Mouse (Mus musculus) liver, embryonic 12.5 days (tissue): Measurements from ENCODE around the gene 4930518I15Rik. TPM values are rescaled to one million over a fixed set of nuclear protein-coding genes. Genes with fewer than 3 reads are reported as not detected.
"Not testable (repeated sequence)": the region's sequence is repeated elsewhere in the genome, so short reads cannot be mapped to it uniquely, and the experiment has no call there.

Experiments
- ATAC-seq: fragments of 200-750 bp; cut with Nextera tagmentation; 2 replicates; pipeline ENCODE4 v1.8.0; 2017; ENCODE audit warnings: moderate number of reproducible peaks, mild to moderate bottlenecking, moderate library complexity
- H3K27ac ChIP-seq: fragments of 300-500 bp; sonication (generic); 2 replicates; pipeline ENCODE4 v1.5.1; 2016; ENCODE audit warnings: mild to moderate bottlenecking
- H3K27me3 ChIP-seq: fragments of 300-500 bp; sonication (generic); replicated peaks from 2 replicates; pipeline ENCODE4 v1.6.1; 2016; ENCODE audit warnings: mild to moderate bottlenecking, moderate library complexity
- H3K36me3 ChIP-seq: fragments of 300-500 bp; sonication (generic); 2 replicates; pipeline ENCODE4 v1.6.1; 2016; ENCODE audit warnings: mild to moderate bottlenecking, moderate library complexity
- H3K4me1 ChIP-seq: fragments of 300-500 bp; sonication (generic); 2 replicates; pipeline ENCODE4 v1.6.1; 2016
- H3K4me2 ChIP-seq: fragments of 300-500 bp; sonication (generic); 2 replicates; pipeline ENCODE4 v1.6.1; 2016; ENCODE audit warnings: mild to moderate bottlenecking, moderate library complexity
- H3K4me3 ChIP-seq: fragments of 300-500 bp; sonication (generic); 2 replicates; pipeline ENCODE4 v1.5.1; 2016; ENCODE audit warnings: mild to moderate bottlenecking, moderate library complexity
- H3K9ac ChIP-seq: fragments of 300-500 bp; sonication (generic); 2 replicates; pipeline ENCODE4 v1.6.1; 2016; ENCODE audit warnings: mild to moderate bottlenecking, moderate library complexity
- H3K9me3 ChIP-seq: fragments of 300-500 bp; sonication (generic); replicated peaks from 2 replicates; pipeline ENCODE4 v1.6.1; 2016; ENCODE audit warnings: mild to moderate bottlenecking, moderate library complexity
- WGBS: fragments of 180-500 bp; shearing (Covaris S2); methylation state at CpG from one replicate; pipeline ENCODE4 v1.1.7; 2016; ENCODE audit not compliant: insufficient replicate concordance; 5-methylcytosine and 5-hydroxymethylcytosine counted together
- polyA plus RNA-seq: library from polyadenylated mRNA; unstranded; fragments of >200 nt; fragmentation: Nextera tagmentation; extraction: Ambion mirVana; gene quantifications from 2 replicates; pipeline ENCODE4 v1.2.1, GENCODE M21; 2016

Gene 4930518I15Rik
- polyA plus RNA-seq = 2.5 and 2.7 TPM in 2 replicates

- peaks cover 51% of the 10 kb centered on the region for H3K36me3 ChIP-seq
- no peaks in the 10 kb centered on the region for H3K9me3 ChIP-seq
- H3K27ac ChIP-seq = peak within 1 kb of the TSS; percentile 60
- H3K4me2 ChIP-seq = no peak within 1 kb of the TSS
- ATAC-seq = no peak
- H3K9ac ChIP-seq = no peak within 1 kb of the TSS
- H3K27me3 ChIP-seq = no peaks in the 10 kb centered on the region
- no peak within 1 kb of the TSS for H3K4me3 ChIP-seq
- H3K4me1 ChIP-seq = peaks cover 17% of the 10 kb centered on the region
- WGBS = 81% methylated on average over 2 of the region's 2 CpGs
Observed at GRCm38 (mm10) chr2:156857835-156858234, at the start of gene 4930518I15Rik. Gene 4930518I15Rik (minus strand): TSS chr2:156857946.

GRCm38 (mm10) chr2:156905931-156906330, 48.2 kb upstream of the 4930518I15Rik start:
- H3K27me3 ChIP-seq, H3K4me3 ChIP-seq, H3K4me2 ChIP-seq, H3K36me3 ChIP-seq, ATAC-seq, H3K4me1 ChIP-seq, H3K9ac ChIP-seq, H3K9me3 ChIP-seq, H3K27ac ChIP-seq: not testable (repeated sequence)
- 39% methylated on average over 4 of the region's 4 CpGs for WGBS

- Histone ChIP-seq H3K9me3 (no peaks in the 10 kb centered on the region), H3K4me2 (no peak overlapping the region), H3K4me3 (no peak overlapping the region), H3K9ac (no peak overlapping the region), H3K36me3 (no peaks in the 10 kb centered on the region), H3K4me1 (no peaks in the 10 kb centered on the region), H3K27me3 (no peaks in the 10 kb centered on the region), H3K27ac (no peak overlapping the region)
- no peak for ATAC-seq
- 31% methylated on average over 6 of the region's 6 CpGs for WGBS
Observed at GRCm38 (mm10) chr2:156904976-156905717, 47.4 kb upstream of the 4930518I15Rik start.

GRCm38 (mm10) chr2:156903367-156903766, 45.6 kb upstream of the 4930518I15Rik start:
- Histone ChIP-seq H3K36me3 (no peaks in the 10 kb centered on the region), H3K4me1 (peaks cover 12% of the 10 kb centered on the region), H3K27ac (no peak overlapping the region), H3K27me3 (no peaks in the 10 kb centered on the region), H3K9ac (no peak overlapping the region), H3K4me2 (no peak overlapping the region), H3K4me3 (no peak overlapping the region), H3K9me3 (no peaks in the 10 kb centered on the region)
- 22% methylated on average over 2 of the region's 2 CpGs for WGBS
- ATAC-seq = no peak

GRCm38 (mm10) chr2:156902411-156902810, 44.7 kb upstream of the 4930518I15Rik start:
- H3K4me3 ChIP-seq, H3K9me3 ChIP-seq, H3K9ac ChIP-seq, ATAC-seq, H3K27me3 ChIP-seq, H3K27ac ChIP-seq, H3K4me2 ChIP-seq, H3K36me3 ChIP-seq: not testable (repeated sequence)
- 75% methylated on average over 3 of the region's 4 CpGs for WGBS
- H3K4me1 ChIP-seq = peaks cover 22% of the 10 kb centered on the region

- Histone ChIP-seq H3K9me3 (no peaks in the 10 kb centered on the region), H3K4me3 (no peak overlapping the region), H3K36me3 (no peaks in the 10 kb centered on the region), H3K27me3 (no peaks in the 10 kb centered on the region), H3K27ac (no peak overlapping the region), H3K9ac (no peak overlapping the region), H3K4me2 (no peak overlapping the region), H3K4me1 (peaks cover 27% of the 10 kb centered on the region)
- ATAC-seq = no peak
- 64% methylated on average over 6 of the region's 6 CpGs for WGBS
Observed at GRCm38 (mm10) chr2:156901883-156902282, 44.1 kb upstream of the 4930518I15Rik start.

GRCm38 (mm10) chr2:156901344-156901743, 43.6 kb upstream of the 4930518I15Rik start:
- H3K27me3 ChIP-seq = no peaks in the 10 kb centered on the region
- H3K9me3 ChIP-seq = no peaks in the 10 kb centered on the region
- H3K4me1 ChIP-seq = peaks cover 33% of the 10 kb centered on the region
- H3K27ac ChIP-seq = no peak overlapping the region
- no peaks in the 10 kb centered on the region for H3K36me3 ChIP-seq
- WGBS = 89% methylated on average over 2 of the region's 2 CpGs
- H3K4me3 ChIP-seq = no peak overlapping the region
- H3K4me2 ChIP-seq = no peak overlapping the region
- ATAC-seq = no peak
- H3K9ac ChIP-seq = no peak overlapping the region

GRCm38 (mm10) chr2:156899184-156899583, 41.4 kb upstream of the 4930518I15Rik start:
- WGBS = 57% methylated on average over 4 of the region's 4 CpGs
- H3K4me3 ChIP-seq = no peak overlapping the region
- no peak for ATAC-seq

GRCm38 (mm10) chr2:156898374-156898773, 40.6 kb upstream of the 4930518I15Rik start:
- Histone ChIP-seq H3K36me3 (no peaks in the 10 kb centered on the region), H3K27me3 (no peaks in the 10 kb centered on the region), H3K9ac (peak overlapping the region; percentile 5; the same call in 1 of the 2 replicates), H3K4me2 (peak overlapping the region; percentile 46), H3K27ac (no peak overlapping the region), H3K4me3 (no peak overlapping the region), H3K4me1 (peaks cover 47% of the 10 kb centered on the region), H3K9me3 (no peaks in the 10 kb centered on the region)
- WGBS = 18% methylated on average over 4 of the region's 4 CpGs
- ATAC-seq = peak; percentile 63; the same call in 1 of the 2 replicates

More at GRCm38 (mm10) chr2:156899184-156899583, 41.4 kb upstream of the 4930518I15Rik start:
- Histone ChIP-seq H3K9me3 (no peaks in the 10 kb centered on the region), H3K27ac (no peak overlapping the region), H3K27me3 (no peaks in the 10 kb centered on the region), H3K4me2 (no peak overlapping the region), H3K4me1 (peaks cover 45% of the 10 kb centered on the region), H3K9ac (no peak overlapping the region), H3K36me3 (no peaks in the 10 kb centered on the region)

GRCm38 (mm10) chr2:156897034-156897433, 39.3 kb upstream of the 4930518I15Rik start:
- Histone ChIP-seq H3K9me3 (no peaks in the 10 kb centered on the region), H3K4me3 (no peak overlapping the region), H3K9ac (no peak overlapping the region), H3K4me2 (no peak overlapping the region), H3K27me3 (no peaks in the 10 kb centered on the region), H3K27ac (no peak overlapping the region), H3K36me3 (no peaks in the 10 kb centered on the region), H3K4me1 (peaks cover 47% of the 10 kb centered on the region)
- 72% methylated on average over 9 of the region's 9 CpGs for WGBS
- ATAC-seq = no peak

GRCm38 (mm10) chr2:156896384-156896914, 38.7 kb upstream of the 4930518I15Rik start:
- Histone ChIP-seq H3K4me3 (no peak overlapping the region), H3K9ac (no peak overlapping the region), H3K4me2 (no peak overlapping the region), H3K27me3 (no peaks in the 10 kb centered on the region), H3K4me1 (peaks cover 47% of the 10 kb centered on the region), H3K27ac (no peak overlapping the region), H3K9me3 (no peaks in the 10 kb centered on the region), H3K36me3 (no peaks in the 10 kb centered on the region)
- no peak for ATAC-seq
- WGBS = 62% methylated on average over 9 of the region's 9 CpGs

- Histone ChIP-seq H3K27me3 (no peaks in the 10 kb centered on the region), H3K4me2 (no peak overlapping the region), H3K9ac (no peak overlapping the region), H3K27ac (no peak overlapping the region), H3K4me3 (no peak overlapping the region), H3K4me1 (peaks cover 47% of the 10 kb centered on the region), H3K9me3 (no peaks in the 10 kb centered on the region), H3K36me3 (no peaks in the 10 kb centered on the region)
- 0 out of 2 replicates have a peak, but pooled peaks have one; percentile 46 for ATAC-seq
- 58% methylated on average over 15 of the region's 15 CpGs for WGBS
Observed at GRCm38 (mm10) chr2:156894496-156895265, 36.9 kb upstream of the 4930518I15Rik start.
